Mouse (Mus musculus) lung, postnatal 4 days (tissue): ENCODE results near the gene Fam71e1.

Experiments
- DNase-seq, 2 experiments: peaks; one replicate each; pipeline ENCODE4 v3.0.0; 2021

Fam71e1 gene

DNA sequence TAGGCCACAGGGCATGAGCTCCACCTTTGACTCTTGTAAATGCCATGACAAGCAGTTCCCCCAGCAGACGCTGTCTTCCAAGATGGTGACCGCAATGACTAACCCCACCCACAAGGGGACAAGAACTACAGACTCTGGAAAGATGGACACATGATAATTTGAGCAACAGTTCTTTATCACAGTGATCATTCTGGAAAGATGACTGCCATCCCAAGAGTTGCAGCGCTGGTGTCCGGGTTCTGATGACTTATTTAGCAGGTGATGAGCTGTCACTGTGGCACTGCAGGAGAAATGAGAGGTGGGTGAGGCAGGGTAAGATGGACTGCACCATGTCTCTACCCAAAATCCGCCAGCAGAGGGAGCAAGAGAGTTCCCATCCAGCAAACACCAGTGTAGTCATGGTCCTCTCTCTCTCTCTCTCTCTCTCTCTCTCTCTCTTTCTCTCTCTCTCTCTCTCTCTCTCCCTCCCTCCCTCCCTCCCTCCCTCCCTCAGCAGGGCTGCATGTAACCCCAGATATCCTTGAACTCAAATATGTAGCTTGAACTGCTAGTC lies 5.3 kb downstream of the Fam71e1 start:
- DNase-seq = peak; percentile 45 to 79

DNA sequence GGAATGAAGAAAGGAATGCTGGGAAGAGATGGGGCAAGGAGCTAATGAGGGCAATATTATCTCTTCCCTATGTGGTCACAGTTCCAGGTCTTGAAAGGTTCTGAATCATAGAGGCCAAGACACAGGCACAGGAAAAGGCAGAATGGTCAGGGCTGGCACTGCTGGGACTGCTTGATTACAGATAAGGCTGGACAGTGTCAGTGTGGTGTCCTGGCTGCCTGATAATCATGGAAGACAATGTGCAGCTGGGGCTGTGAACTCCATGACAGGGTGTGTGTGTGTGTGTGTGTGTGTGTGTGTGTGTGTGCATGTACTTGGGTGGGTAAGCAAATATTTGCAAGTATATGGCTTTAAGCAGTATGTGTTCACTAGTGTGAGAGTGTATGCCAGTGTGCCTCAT lies 11.1 kb downstream of the Fam71e1 start:
- no peak for DNase-seq

DNA sequence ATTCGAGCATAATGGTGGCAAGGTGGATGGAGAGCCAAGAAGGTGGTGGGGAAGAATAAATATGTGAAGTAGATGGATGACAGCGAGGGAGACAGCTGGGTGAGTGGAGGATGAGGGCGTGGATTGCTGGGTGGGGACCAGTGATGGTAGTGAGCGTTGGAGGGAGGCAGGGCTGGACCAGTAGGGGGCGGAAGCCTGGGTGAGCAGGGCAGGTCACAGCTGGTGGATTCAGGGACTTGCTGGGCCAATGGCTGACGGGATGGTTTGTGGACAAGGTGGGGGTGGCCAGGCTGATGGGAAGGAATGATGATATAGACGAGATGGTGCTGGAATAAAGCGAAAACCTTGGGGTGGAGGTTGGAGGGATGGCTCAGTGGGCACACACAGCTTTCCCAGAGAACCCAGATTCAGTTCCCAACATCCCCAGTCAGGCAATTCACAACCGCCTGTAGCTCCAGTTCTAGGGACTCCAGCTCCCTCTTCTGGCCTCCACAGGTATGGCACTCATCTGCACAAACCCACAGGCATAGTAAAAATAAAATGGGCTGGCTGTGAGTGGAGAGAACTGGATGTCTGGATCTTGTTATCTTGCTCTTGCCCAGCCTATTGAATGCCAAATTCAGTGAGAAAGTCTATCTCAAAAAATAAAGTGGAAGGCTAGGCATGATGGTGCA lies 23.0 kb downstream of the Fam71e1 start:
- DNase-seq = no peak

DNA sequence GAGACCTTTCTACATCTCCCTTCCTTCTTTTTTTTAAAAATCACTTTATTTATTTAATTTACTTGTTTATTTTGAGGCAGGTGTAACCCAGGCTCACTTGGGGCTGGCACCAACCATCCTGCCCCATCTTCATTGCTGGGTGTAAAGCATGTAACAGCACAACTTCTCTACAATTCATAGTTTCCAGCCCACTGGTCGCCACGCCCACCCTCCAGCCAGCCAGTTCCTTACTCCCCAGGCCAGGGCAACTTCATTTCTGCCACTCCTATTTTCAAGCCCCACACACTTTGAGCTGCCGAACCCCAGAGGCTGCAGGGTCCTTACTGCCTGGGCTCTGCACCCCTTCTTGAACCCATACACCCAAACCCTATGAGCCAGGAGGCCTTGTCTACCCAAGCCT lies 24.6 kb downstream of the Fam71e1 start:
- DNase-seq = no peak

DNA sequence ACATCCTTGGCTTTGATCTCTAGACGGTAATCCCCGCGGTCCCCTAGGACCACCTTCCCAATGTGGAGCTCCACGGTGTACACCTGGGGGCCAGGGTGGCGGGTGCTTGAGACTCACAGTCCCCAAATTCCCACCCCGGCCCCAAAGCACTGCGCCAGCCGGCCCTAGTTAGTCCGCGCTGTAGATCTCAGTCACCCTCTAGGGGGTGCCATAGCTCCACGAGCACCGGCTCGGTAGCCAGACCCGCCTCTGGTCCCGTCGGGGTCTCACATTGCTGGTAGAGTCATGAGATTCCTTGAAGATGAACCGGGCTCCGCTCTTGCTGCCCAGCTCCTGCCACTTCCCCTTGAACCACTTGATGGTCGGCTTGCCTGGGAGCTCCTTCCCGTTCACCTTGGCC lies 25.3 kb downstream of the Fam71e1 start:
- peak; percentile 65 to 80 for DNase-seq

DNA sequence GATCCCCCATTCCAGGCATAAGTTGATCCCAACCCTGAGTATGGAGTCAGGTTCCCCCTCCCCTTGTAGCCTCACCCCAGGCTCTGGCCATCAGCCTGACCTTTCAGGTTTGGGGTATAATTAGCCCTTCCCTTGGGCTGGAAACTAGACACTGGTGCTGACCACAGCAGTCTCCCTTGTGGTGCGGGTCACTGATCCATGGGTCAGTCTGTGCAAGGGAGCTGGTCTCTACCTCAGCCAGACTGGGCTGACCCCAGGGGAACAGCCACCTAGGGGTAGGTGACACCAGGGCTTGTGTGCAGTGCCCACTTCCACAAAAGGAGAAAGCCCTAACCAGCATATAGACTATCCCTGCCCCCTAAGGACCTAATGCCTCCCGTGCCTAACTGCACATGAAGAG lies 26.7 kb downstream of the Fam71e1 start:
- no peak for DNase-seq

DNA sequence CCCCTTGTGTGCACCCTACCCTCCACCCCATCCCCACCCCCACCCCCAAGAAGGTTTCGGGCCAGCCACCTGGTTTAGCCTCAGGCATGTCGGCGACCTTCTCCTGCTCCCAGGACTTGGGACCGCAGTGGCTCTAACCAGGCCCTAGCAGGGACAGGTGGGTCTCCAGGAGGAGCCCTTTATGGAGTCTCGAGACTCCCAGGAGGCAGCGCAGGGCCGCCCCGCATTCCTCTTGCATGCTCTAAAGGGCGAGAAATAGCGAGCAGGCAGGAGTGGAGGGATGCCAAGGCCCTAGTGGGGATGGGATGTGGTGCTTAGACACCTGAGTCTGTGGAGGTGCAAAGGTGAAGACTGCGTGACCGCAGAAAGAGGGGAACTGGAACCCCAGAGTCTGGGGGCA lies 28.1 kb downstream of the Fam71e1 start, which contains the start of gene Mybpc2:
TSS of gene Mybpc2 (minus strand) at position 155 of the 400 bp plus-strand sequence.
- peak; percentile 48 to 59 for DNase-seq

DNA sequence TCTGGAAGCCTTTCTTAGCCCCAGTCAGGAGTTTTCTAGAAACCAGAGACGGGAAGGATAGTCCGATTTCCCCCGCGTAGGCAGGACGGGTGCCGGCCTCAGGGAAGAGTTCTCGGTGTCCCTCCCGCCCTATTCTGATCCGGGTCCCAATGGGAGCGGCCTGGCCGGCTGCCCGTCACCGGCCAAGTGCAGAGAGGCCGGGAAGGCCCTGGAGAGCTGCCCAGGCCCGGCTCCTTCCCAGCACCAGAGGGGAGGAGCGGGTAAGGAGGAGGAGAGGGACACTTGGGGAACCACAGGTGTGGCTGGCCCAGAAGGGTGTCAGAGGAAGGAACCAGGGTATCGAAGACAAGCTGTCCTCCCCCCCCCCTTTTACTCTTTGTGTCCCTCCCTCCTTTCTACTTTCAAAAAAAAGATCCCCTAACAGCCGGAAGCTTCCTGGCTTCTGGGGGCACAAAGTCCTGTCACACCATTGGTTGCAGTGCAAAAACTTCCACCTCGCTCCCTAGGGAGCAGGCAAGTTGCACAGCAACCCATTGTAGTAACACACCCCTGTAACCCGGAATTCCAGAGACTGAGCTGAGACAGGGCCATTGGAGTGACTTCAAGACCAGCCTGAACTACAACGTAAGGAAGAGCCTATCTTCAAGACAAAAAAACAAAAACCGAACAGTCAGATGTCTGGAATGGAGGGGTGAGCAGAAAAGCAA lies 28.9 kb downstream of the Fam71e1 start:
- peak; percentile 86 to 92 for DNase-seq

DNA sequence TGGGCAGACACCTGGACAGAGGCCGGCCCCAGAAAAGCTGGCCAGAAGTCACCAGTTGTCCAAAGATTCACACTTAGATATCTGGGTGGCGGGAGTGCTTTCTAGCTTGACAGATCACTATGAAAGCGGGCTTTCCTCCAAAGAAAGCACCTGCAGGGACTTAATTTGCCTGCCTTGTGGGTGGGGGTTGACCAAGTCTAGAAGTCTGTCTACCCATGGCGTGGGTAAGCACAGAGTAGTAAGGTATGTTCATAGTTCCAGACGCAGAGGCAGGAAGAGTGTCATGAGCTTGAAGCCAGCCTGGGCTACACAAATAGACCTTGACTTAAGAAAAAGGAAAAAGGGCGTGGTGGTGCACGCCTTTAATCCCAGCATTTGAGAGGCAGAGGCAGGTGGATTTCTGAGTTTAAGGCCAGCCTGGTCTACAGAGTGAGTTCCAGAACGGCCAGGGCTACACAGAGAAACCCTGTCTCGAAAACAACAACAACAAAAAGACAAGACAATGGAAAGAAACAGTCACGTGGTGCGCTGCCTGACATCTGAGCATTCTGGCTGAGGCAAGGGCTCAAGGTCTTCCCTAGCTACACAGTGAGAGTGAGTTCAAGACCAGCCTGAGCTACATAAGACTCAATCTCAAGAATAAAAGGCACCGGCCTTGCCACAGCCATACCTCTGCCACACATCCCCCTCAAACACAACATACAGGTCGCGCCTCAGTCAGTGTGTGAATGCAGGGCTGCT lies 30.2 kb downstream of the Fam71e1 start:
- no peak for DNase-seq

DNA sequence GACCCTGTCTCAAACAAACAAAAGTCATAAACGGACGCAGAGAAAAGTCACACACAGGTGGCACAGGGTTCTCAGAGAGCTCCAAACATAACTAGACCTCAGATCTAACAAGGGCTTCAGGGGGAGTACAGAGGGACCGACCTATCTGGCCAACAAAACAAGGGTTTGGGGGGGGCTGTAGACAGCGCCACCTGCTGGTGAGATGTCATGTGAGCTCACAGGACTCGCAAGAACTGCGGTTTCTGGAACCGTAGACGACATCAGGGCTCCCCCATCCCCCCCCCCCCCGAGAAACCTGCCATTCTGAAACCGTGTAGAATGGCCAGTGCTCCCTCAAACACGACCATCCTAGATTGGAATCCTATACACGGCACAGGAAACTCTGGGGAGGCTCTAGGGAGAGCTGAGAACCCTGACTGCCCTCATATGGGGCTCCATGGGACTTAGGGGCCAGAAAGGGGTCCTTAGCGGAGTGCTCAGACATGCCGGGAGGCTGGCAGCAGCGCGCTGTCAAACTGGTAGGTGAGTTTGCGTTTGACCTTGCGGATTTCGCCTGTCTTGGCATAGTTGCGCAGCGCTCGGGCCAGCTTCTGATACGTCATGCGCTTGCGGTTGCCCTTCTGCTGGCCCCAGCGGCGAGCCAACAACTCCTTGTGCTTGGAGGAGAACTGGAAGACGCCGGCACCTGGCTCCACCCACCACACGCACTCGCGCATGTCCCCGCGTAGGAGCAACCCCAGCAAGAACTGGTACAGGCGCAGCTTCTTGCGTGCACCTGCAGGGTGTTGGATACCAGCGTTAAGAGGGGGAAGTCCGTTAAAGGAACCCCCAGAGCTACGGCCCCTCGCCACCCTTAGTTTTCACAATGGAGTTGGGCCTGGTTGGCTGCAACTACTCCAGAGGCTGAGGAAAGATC lies 31.4 kb downstream of the Fam71e1 start:
- DNase-seq = peak; percentile 82 to 88

DNA sequence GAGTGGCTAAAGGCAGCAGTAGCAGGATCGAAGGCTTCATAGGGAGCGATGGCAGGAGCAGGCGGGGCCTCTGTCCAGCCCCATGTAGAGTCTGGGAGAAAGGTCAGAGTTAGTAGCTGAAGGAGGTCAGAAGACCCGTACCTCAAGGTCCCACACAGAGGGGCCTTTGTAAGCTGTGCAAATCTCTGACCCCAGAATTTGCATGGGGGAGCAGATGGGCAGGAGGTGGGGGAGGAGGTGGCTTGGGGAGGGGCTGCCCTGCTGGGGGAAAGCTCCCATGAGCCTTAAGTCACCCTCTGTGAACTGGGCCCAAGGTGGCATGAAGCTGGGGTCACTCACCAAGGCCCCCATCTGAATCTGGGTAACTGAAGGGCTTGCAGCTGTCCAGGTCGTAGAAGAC lies 33.1 kb downstream of the Fam71e1 start:
- DNase-seq = no peak

DNA sequence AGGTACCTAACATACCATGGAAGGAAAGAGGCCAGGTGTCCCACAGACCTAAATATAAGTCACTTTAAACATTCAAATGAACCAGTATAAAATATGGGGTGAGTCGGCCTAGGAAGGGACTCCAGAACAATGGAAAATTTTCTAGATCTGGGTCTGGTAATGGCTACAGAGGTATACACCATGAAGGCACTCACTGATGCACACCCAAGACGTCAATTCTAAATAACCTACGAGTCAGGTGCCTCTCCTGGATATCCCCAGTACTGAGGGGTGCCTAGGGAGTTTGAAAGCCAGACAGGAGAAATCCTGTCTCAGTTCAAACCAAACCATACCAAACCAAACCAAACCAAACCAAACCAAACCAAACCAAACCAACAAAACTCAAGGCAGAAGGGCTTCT lies 34.1 kb downstream of the Fam71e1 start:
- no peak for DNase-seq

DNA sequence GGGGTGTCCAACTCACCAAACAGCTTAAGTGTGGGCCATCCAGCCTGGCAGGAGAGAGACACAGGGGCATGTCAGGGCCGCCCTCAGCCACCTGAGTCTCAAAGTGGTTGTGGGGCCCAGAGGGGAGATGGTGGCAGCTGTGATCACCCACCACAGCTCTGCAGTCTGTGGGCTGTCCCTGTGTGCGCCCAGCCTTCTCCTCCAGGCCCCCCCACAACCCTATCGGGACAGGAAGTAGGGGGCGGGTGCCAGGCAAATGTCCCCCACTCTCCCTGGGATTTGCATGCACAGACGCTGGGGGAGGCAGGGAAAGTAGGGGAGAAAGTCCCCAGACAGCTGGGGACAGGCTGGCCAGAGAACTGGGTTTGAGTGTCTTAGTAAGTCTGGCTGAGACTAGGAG lies 34.8 kb downstream of the Fam71e1 start:
- no peak for DNase-seq

DNA sequence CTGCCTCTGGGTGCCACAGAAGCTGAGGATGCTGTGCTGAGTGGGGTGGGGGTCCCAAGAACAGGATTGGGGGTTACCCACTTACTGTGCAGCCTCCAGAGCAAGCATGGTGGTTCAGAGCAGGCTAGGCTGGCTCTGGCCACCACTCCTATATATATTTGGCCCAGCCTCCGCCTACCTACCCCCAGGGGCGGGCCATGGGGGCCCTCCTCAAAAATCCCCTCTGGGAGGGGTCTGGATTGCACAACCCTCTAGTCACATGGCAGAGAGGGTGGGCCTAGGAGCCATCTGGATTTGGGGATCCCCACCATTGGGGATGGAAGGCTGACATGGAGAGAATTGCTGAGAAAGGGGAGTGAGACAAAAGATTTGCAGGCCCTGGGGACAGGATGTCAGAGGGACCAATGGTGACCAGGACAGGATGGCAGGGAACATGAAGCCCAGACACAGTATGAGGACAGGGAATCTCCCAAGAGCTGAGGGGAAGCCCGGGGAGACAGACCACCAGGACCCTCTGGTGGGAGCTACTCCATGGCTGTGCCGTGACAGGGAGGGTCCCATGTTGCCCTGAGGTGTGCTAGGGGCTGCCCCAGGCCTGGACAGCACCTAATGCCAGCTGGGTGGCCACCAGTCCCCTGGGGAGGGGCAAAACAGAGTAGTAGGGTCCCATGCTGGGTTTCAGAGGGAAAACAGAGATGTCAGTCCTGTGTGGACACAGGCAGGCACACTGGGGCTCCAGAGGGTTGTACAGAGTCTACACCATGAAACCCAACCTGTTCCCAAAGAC lies 35.8 kb downstream of the Fam71e1 start, which contains the start of gene Spib:
TSS of gene Spib (minus strand) at position 126 of the 787 bp plus-strand sequence.
- DNase-seq = no peak

DNA sequence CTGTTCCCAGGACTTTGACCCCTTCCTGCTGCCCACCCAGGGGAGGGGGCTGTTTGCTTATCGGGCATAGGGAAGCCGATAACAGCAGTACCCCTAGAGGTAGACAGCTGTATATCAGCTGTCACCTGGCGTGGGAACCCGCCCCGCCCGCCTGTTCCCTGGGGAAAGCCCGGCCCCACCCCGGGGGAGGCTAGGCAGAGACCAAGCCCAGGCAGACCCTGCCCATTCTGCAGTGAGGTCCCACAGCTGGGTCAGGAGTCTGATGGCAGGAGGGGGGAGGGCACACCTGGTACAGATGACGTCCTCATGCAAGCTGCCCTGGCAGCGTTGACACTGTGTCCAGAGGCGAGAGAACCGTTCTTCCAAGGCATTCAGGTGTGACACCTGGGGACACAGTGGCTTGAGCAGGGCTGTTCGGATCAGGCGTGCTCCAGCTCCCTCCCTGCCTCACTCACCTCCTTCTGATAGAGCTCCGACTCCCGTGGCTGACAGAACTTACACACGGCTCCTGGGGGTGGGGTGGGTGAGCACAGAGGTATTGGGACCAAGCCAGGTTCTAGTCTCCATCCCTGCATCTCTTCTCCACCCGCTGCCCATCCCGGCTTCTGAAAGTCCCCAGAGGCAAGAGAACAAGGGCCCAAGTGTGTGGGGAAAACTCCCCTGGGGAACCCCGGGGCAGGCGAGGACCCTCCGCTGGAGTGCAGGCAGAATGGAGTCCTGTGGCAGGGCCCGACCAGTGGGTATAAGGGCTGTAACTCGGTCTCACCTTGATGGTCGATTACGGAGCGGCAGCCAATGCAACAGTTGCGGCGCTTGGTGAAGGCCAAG lies 36.8 kb downstream of the Fam71e1 start:
- DNase-seq = no peak

DNA sequence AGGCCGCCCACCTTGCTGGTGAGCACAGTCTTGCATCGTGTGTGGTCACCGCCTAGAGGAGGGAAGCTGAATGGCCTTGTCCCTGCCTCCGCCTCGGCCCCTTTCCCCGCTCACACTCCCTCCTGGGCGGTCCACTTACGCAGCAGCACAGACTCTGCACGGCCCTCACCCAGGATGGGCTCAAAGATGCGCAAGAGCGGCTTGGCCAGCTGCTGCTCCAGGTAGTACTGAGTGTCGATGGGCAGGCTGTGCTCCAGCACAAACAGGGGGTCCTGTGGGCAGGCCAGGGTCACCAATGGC lies 37.3 kb downstream of the Fam71e1 start:
- DNase-seq = no peak

DNA sequence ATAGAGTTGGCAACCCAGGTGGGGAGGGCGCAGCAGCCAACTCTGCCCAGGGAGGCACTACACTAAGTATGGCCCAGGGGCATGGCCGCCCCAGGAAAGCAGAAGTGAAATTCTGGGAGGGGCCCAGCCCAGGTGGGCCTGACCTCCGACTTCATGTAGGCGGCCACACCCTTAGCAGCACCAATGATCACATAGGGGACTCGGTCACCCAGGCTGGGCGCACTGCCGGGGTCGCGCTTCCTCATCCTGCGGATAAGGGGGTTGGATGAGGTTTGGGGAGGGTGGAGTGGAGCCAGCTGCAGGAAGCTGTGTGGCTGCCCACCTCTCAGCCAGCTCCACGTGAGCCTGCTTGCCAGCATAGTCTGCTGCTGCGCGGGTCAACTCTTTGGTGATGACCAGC lies 37.9 kb downstream of the Fam71e1 start:
- DNase-seq = peak in 1 of 2 experiments; percentile 63

DNA sequence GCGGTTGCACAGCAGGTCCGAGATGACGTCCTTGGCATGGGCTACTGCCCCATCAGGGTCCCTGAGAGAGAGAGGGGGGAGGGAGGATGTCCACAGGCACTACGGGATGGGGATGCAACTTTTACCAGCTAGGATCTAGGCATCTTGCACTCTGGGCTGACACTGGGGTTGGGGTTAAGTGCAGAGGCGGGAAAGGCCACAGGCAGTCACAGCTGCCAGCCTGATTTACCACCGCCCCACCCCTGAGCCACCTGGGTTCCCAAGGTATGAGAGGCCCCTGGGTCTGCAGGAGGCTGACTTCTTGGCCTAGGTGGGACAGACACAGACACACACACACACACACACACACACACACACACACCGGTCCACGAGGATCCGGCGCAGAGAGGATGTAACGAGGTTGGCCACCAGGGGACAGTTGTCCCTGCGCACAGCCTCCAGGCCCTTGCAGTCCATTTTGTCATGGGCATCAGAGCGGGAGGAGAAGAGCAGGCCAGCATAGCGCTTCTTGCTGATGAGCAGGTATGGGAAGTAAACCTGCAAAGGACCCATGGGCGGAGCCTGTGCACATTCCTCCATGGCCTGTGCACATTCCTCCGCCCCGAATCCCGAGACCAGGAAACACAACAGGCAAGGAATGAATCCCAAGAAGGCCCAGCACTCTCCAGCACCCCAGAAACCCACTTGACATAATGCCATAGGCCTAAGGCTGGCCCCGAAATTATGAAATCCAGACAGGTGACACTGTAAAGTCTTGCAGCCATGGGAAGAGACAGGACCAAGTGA lies 38.5 kb downstream of the Fam71e1 start:
- no peak for DNase-seq

DNA sequence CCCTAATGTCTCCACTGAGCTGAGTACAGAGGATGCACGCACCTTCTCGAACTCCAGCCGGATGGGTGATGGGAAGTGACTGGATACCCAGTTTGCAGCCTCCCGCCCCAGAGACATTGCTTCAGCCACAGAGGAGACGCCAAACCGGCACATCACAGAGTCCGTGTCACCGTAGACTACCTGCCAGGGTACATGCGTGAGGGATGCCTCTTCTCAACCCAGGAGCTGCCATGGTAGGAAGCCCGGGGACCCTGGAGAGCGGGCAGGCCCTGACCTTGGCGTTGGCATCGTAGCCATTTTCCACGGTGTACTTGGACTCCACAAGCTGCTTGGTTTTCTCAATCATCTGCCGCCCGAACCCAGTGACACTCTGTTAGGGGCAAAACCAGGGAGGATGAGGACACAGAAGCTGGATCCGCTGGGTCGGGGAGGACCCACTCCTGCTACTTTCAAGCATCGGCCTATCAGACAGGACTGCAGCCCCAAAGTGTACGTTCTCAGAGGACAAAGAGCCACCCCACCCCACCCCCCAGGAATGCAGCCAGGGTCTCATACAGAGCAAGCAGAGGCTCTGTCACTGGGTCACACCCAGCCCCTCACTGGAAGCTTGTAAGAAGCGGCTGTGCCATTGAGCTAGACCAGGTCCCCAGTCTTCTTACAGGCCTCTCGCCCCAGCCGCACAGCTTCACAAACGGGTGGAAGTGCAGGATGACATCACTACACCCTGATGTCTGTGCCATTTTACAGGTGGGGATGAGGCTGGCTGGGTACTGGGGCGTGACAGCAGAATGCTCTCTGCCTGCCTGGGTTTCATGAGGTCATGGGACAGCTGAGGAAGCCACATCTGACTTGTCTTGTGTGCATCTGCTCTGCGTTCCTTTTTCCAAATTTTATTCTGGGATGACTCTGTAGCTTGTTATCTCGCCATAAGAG lies 39.5 kb downstream of the Fam71e1 start:
- no peak for DNase-seq
